Comparison of ENCODE assay signal across 8 mouse cellular contexts in genomic region chr1:193130456-193130825, GRCm38 (mm10). TPM values are rescaled to one million over a fixed set of nuclear protein-coding genes. Genes with fewer than 3 reads are reported as not detected.
DNase-seq lines count a peak whose midpoint lies in the region; ATAC-seq and TF ChIP-seq lines count a peak whose summit lies in the region.

No protein-coding gene starts in this region.

- no peak for TF ChIP-seq CTCF in ES-Bruce4 (IDR thresholded peaks at IDR 0.05; ENCODE audit: low read depth, low read length)

- H3K4me1 ChIP-seq in heart, embryonic 10.5 days, result peaks cover 11% of the 10 kb centered on the region; the same call in 1 of the 2 replicates
- H3K4me1 ChIP-seq in ES-Bruce4 (ENCODE audit: control insufficient read depth, insufficient read depth, low read length), result no peaks in the 10 kb centered on the region
- peaks cover 10% of the 10 kb centered on the region for H3K4me1 ChIP-seq in forebrain, embryonic 14.5 days (ENCODE audit: control insufficient read depth, insufficient read depth, low read length)
- peaks cover 28% of the 10 kb centered on the region for H3K4me1 ChIP-seq in liver, embryonic 15.5 days (replicated peaks)

- H3K36me3 ChIP-seq in heart, embryonic 10.5 days, result peaks cover 19% of the 10 kb centered on the region
- H3K36me3 ChIP-seq in ES-Bruce4 (ENCODE audit: control insufficient read depth, insufficient read depth, low read length, poor library complexity, severe bottlenecking), result peaks cover 12% of the 10 kb centered on the region; the same call in 1 of the 2 replicates
- H3K36me3 ChIP-seq in forebrain, embryonic 14.5 days (ENCODE audit: control insufficient read depth, insufficient read depth, low read length), result peaks cover 21% of the 10 kb centered on the region
- peaks cover 20% of the 10 kb centered on the region for H3K36me3 ChIP-seq in liver, embryonic 15.5 days (replicated peaks)

- no peak for TF ChIP-seq EP300 in ES-Bruce4 (IDR thresholded peaks at IDR 0.05; ENCODE audit: insufficient read depth, low read depth, low read length)

- no peak for DNase-seq in heart, embryonic 10.5 days (ENCODE audit: low spot score)
- no peak for DNase-seq in heart, adult 11 months
- DNase-seq in forebrain, embryonic 14.5 days (ENCODE audit: low spot score), result no peak
- no peak for DNase-seq in gastrocnemius, postnatal 10 days
- DNase-seq in urinary bladder, postnatal 36 days (ENCODE audit: low spot score in 2 of 2), result no peak
- no peak for DNase-seq in right cerebral cortex, postnatal 36 days (ENCODE audit: low spot score in 2 of 2)

- peak overlapping the region; percentile 44 for H3K9ac ChIP-seq in ES-Bruce4 (ENCODE audit: low read depth, poor library complexity, severe bottlenecking)
- peak overlapping the region; percentile 66 for H3K9ac ChIP-seq in forebrain, embryonic 14.5 days (ENCODE audit: low read length)
- peak overlapping the region; percentile 23; the same call in 1 of the 2 replicates for H3K9ac ChIP-seq in liver, embryonic 15.5 days

- H3K4me2 ChIP-seq in forebrain, embryonic 14.5 days (ENCODE audit: low read length), result peak overlapping the region; percentile 56
- peak overlapping the region; percentile 95 for H3K4me2 ChIP-seq in liver, embryonic 15.5 days

- peak overlapping the region; percentile 89 for H3K27ac ChIP-seq in heart, embryonic 10.5 days
- H3K27ac ChIP-seq in ES-Bruce4 (ENCODE audit: insufficient read depth, low read length), result no peak overlapping the region
- peak overlapping the region; percentile 64; the same call in 1 of the 2 replicates for H3K27ac ChIP-seq in forebrain, embryonic 14.5 days (ENCODE audit: low read depth, low read length)
- H3K27ac ChIP-seq in liver, embryonic 15.5 days (replicated peaks), result 0 out of 2 replicates have a peak overlapping the region, but pooled peaks have one; percentile 15

- H3K9me3 ChIP-seq in heart, embryonic 10.5 days, result no peaks in the 10 kb centered on the region
- no peaks in the 10 kb centered on the region for H3K9me3 ChIP-seq in ES-Bruce4 (replicated peaks; ENCODE audit: control insufficient read depth, insufficient read depth, low read length, poor library complexity, severe bottlenecking)
- H3K9me3 ChIP-seq in forebrain, embryonic 14.5 days (replicated peaks; ENCODE audit: control insufficient read depth, low read length), result no peaks in the 10 kb centered on the region
- H3K9me3 ChIP-seq in liver, embryonic 15.5 days (replicated peaks), result no peaks in the 10 kb centered on the region

- peak overlapping the region; percentile 98 for H3K4me3 ChIP-seq in heart, embryonic 10.5 days
- peak overlapping the region; percentile 70 for H3K4me3 ChIP-seq in ES-Bruce4 (ENCODE audit: low read depth, low read length)
- peak overlapping the region; percentile 98 for H3K4me3 ChIP-seq in forebrain, embryonic 14.5 days (ENCODE audit: low read depth, low read length)
- peak overlapping the region; percentile 95 for H3K4me3 ChIP-seq in liver, embryonic 15.5 days (replicated peaks)

- no peak; the same call in 1 of the 2 replicates for ATAC-seq in forebrain, embryonic 14.5 days
- peak; percentile 23 for ATAC-seq in liver, embryonic 15.5 days (ENCODE audit: insufficient read depth)

- H3K27me3 ChIP-seq in heart, embryonic 10.5 days (ENCODE audit: insufficient read depth, poor library complexity, severe bottlenecking), result no peaks in the 10 kb centered on the region
- H3K27me3 ChIP-seq in ES-Bruce4 (ENCODE audit: control insufficient read depth, insufficient read depth, low read length, poor library complexity, severe bottlenecking), result no peaks in the 10 kb centered on the region
- no peaks in the 10 kb centered on the region for H3K27me3 ChIP-seq in forebrain, embryonic 14.5 days (replicated peaks; ENCODE audit: control insufficient read depth, insufficient read depth, low read length)
- H3K27me3 ChIP-seq in liver, embryonic 15.5 days, result no peaks in the 10 kb centered on the region

- TF ChIP-seq POLR2A in ES-Bruce4 (IDR thresholded peaks at IDR 0.05; ENCODE audit: insufficient read depth, low read length), result no peak

- WGBS in heart, embryonic 10.5 days, result 25% methylated on average over 11 of the region's 11 CpGs
- 26% methylated on average over 11 of the region's 11 CpGs for WGBS in forebrain, embryonic 14.5 days
- 31% methylated on average over 11 of the region's 11 CpGs for whole genome bisulfite sequencing in liver, embryonic 15.5 days (ENCODE audit: insufficient replicate concordance)

RNA-seq across cellular contexts. Expression of gene Diexf, which starts 0.4 kb away (rescaled TPM):
- 5.2 and 8.7 TPM in 2 replicates for polyA plus RNA-seq in heart, embryonic 10.5 days (2016; fragmentation: Nextera tagmentation; extraction: Ambion mirVana)
- polyA plus RNA-seq in ES-Bruce4 (2011; ENCODE audit: insufficient read depth, insufficient read length, low read depth, missing spikeins), result 66.4 and 70.6 TPM in 2 replicates
- 9.6 and 10.6 TPM in 2 replicates for polyA plus RNA-seq in forebrain, embryonic 14.5 days (2014; fragmentation: Nextera tagmentation; extraction: Ambion mirVana)
- polyA plus RNA-seq in liver, embryonic 15.5 days (2015; fragmentation: Nextera tagmentation; extraction: Ambion mirVana), result 1.8 and 2.7 TPM in 2 replicates
- total RNA-seq in gastrocnemius, postnatal 10 days (2021), result 10 to 100 TPM in 1 of 2 experiments, 1 to 10 TPM in 1; 9.2 to 12.9 TPM

RNA-seq across cellular contexts. Expression of gene Irf6, which starts 22.5 kb away (rescaled TPM):
- polyA plus RNA-seq in heart, embryonic 10.5 days (2016; fragmentation: Nextera tagmentation; extraction: Ambion mirVana), result 3.1 and 4.7 TPM in 2 replicates
- 18.1 and 18.6 TPM in 2 replicates for polyA plus RNA-seq in ES-Bruce4 (2011; ENCODE audit: insufficient read depth, insufficient read length, low read depth, missing spikeins)
- 0.35 and 0.60 TPM in 2 replicates for polyA plus RNA-seq in forebrain, embryonic 14.5 days (2014; fragmentation: Nextera tagmentation; extraction: Ambion mirVana)
- 2.4 and 2.6 TPM in 2 replicates for polyA plus RNA-seq in liver, embryonic 15.5 days (2015; fragmentation: Nextera tagmentation; extraction: Ambion mirVana)
- 1 to 10 TPM; 2.7 to 2.8 TPM for total RNA-seq in gastrocnemius, postnatal 10 days (2021)

RNA-seq across cellular contexts. Expression of gene A130010J15Rik, which starts 37.4 kb away (rescaled TPM):
- polyA plus RNA-seq in heart, embryonic 10.5 days (2016; fragmentation: Nextera tagmentation; extraction: Ambion mirVana), result 15.3 and 16.5 TPM in 2 replicates
- polyA plus RNA-seq in ES-Bruce4 (2011; ENCODE audit: insufficient read depth, insufficient read length, low read depth, missing spikeins), result 9.3 and 10.9 TPM in 2 replicates
- 13.3 and 14.6 TPM in 2 replicates for polyA plus RNA-seq in forebrain, embryonic 14.5 days (2014; fragmentation: Nextera tagmentation; extraction: Ambion mirVana)
- polyA plus RNA-seq in liver, embryonic 15.5 days (2015; fragmentation: Nextera tagmentation; extraction: Ambion mirVana), result 3.8 and 3.9 TPM in 2 replicates
- total RNA-seq in gastrocnemius, postnatal 10 days (2021), result 1 to 10 TPM; 3.8 to 5.3 TPM
